Mouse (Mus musculus) E14TG2a.4 (cell line): ENCODE measurements around the gene Ccdc69.

Source experiments
- H3K27me3 ChIP-seq: 2 replicates; pipeline ENCODE4 v1.6.1; 2014; ENCODE audit warnings: low read length, control low read depth; ENCODE audit not compliant: insufficient read depth
- H3K36me3 ChIP-seq: 2 replicates; pipeline ENCODE4 v1.6.1; 2014; ENCODE audit warnings: low read length, control low read depth; ENCODE audit not compliant: insufficient read depth
- H3K4me1 ChIP-seq: replicated peaks from 2 replicates; pipeline ENCODE4 v1.6.1; 2014; ENCODE audit warnings: low read depth, low read length, control low read depth
- H3K4me3 ChIP-seq: replicated peaks from 2 replicates; pipeline ENCODE4 v1.5.1; 2014; ENCODE audit warnings: mild to moderate bottlenecking, low read length
- H3K9me3 ChIP-seq: 2 replicates; pipeline ENCODE4 v1.6.1; 2014; ENCODE audit warnings: low read length, control low read depth
- CTCF ChIP-seq: conservative IDR thresholded peaks from 2 replicates; pipeline ENCODE4 v1.5.1; 2014; ENCODE audit warnings: low read length
- NANOG ChIP-seq: IDR thresholded peaks from 2 replicates; pipeline ENCODE4 v1.6.1; 2014; ENCODE audit warnings: borderline replicate concordance, low read length, mixed read lengths
- POU5F1 ChIP-seq: IDR thresholded peaks from 2 replicates; pipeline ENCODE4 v1.6.1; 2014; ENCODE audit warnings: low read length, borderline replicate concordance

Gene Ccdc69

DNA sequence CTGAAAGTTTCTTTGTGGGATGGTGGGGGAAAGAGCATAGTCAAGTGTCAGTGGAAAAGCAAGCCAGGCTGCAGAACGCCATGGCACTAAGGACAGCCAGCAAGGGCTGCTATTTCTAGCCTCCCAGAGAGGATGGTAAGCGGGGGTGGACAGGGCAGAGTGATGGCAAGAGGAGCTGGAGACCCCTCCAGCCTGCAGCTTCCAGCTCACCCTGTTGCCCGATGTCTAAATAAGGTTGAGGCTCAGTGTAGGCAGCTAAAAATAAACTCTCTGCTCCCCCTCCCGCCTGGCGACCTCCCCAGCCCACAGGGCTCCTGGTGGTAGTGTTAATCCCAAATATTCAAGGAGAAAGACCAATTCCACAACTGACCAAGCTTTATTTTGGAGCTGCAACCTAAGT, 7.5 kb upstream of the Ccdc69 start:
- peaks cover 8% of the 10 kb centered on the region; the same call in 1 of the 2 replicates for H3K27me3 ChIP-seq
- H3K4me1 ChIP-seq = peaks cover 29% of the 10 kb centered on the region
- H3K4me3 ChIP-seq = no peak overlapping the region
- H3K9me3 ChIP-seq = no peaks in the 10 kb centered on the region
- no peak for TF ChIP-seq CTCF
- no peak for TF ChIP-seq NANOG
- TF ChIP-seq POU5F1 = no peak
- H3K36me3 ChIP-seq = no peaks in the 10 kb centered on the region

DNA sequence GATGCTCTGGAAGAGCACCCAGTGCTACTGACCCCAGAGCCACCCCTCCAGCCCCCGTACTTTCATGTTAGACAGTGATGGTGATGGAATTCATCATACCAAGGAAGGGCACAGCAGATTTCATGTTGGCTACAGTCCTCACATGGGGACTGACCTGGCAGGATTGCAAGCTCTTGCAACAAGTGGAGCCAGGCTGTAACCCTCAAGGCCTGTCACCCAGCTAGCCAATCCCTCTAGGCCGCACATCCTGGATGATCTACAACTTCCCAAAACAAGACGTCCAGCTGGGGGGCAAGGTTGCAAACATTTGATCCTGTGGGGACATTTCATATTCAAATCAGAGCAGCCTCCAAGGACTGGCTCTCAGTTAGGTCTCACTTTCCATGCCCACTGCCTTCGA, 6.7 kb upstream of the Ccdc69 start:
- TF ChIP-seq NANOG (no peak), POU5F1 (no peak), CTCF (no peak)
- Histone ChIP-seq H3K36me3 (no peaks in the 10 kb centered on the region), H3K27me3 (peaks cover 8% of the 10 kb centered on the region; the same call in 1 of the 2 replicates), H3K9me3 (no peaks in the 10 kb centered on the region), H3K4me1 (peaks cover 29% of the 10 kb centered on the region), H3K4me3 (no peak overlapping the region)

DNA sequence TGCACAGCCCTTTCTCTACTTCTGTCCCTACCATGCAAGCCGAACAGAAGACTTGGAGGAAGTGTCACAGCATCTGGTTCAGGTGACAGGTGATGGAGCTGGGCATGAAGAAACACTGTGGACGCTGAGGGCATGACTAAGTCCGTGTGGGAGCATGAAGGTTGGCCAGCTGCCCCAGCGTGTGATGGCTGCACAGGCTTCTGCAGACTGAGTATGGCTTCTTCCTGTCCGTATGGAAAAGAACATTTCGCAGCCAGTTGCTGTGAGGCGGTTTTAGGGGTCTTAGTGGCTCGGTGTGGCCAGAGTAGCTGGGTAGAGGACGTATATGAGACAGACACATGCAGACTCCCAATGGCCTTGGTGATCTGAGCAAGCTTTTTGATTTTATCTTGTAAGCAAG, 3.3 kb upstream of the Ccdc69 start:
- Histone ChIP-seq H3K4me1 (peaks cover 28% of the 10 kb centered on the region), H3K27me3 (peaks cover 40% of the 10 kb centered on the region), H3K4me3 (no peak overlapping the region), H3K9me3 (no peaks in the 10 kb centered on the region), H3K36me3 (no peaks in the 10 kb centered on the region)
- no peak for TF ChIP-seq POU5F1
- no peak for TF ChIP-seq CTCF
- no peak for TF ChIP-seq NANOG

DNA sequence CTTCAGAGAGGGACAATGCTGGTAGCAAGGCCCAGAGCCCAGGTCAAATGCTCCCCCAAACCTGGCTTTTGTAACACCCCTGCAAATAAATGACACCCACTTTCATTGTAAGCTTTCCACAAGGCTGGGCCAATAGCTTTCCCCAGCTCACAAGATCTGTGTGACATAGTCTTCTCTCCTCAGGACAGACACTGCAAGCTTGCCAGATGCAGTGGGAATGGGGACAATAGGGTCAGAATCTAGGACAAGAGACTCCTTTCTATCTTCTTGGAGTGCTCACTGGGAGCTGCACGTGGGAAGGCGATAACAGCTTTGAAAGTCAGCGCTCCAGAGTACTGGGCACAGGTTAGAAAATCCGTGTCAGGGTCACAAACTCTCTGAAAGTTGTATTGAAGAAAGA, 1.2 kb upstream of the Ccdc69 start:
- Histone ChIP-seq H3K27me3 (peaks cover 43% of the 10 kb centered on the region), H3K36me3 (no peaks in the 10 kb centered on the region), H3K4me3 (no peak overlapping the region), H3K4me1 (peaks cover 15% of the 10 kb centered on the region), H3K9me3 (no peaks in the 10 kb centered on the region)
- TF ChIP-seq POU5F1 = no peak
- TF ChIP-seq NANOG = no peak
- TF ChIP-seq CTCF = no peak

DNA sequence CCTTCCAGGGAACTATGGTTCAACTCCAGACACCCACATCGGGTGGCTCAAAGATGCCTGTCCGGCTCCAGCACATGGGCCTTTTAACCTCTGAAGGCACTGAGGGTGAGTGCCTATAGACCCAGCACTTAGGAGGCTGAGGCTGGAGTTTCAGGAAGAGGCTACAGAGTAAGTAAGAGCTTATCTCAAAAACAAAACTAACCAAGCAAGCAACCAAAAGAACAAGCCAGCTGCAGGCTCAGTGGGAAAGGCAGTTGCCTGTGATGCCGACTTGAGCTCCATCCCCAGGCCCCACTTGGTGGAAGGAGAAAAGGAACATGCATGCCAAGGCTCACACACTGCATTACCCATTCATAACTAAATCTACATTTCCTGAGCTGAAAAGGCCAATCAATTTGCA, 571 bp upstream of the Ccdc69 start:
- H3K4me1 ChIP-seq = peaks cover 17% of the 10 kb centered on the region
- H3K9me3 ChIP-seq = no peaks in the 10 kb centered on the region
- peak overlapping the region; percentile 75 for H3K4me3 ChIP-seq
- no peak for TF ChIP-seq NANOG
- TF ChIP-seq CTCF = no peak
- no peak for TF ChIP-seq POU5F1
- H3K36me3 ChIP-seq = no peaks in the 10 kb centered on the region
- H3K27me3 ChIP-seq = peaks cover 43% of the 10 kb centered on the region

DNA sequence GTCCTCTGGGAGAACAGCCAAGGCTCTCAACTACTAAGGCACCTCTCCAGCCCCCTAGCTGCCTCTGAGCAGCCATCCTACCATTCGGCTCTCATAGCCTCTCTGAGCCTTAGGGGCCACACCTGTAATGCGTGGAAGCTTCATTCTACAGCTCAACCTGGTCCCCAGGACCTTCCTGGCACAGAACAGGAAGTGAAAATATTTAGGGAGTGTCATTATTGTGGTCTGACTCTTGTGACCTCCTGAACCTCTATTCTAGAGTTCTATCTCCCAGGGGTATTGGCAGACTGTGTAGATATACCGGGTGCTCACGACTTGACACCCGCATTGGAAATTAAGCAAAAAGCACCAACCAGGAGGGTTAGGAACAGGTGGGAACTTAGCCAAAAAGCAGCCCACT, 1.7 kb downstream of the Ccdc69 start:
- peaks cover 21% of the 10 kb centered on the region for H3K4me1 ChIP-seq
- no peak for TF ChIP-seq POU5F1
- no peak for TF ChIP-seq CTCF
- TF ChIP-seq NANOG = no peak

DNA sequence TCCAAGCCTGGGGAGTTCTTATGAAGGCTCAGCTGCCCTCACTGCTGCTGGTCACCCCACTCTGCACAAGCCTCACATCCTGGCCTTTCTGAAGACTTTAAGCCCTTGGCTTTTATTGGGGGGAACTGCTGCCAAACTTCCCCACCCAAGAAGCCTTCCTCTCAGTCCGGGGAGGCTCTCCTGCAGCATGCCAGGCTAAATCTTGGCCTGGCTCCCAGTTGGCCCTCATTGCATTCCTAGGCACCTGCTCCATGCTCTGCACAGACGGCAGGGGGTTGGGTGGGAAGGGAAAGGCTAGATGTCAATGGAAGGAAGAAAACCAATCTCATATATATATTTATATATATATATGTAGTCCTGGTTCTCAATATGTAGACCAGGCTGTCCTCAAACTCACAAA, 2.3 kb downstream of the Ccdc69 start:
- TF ChIP-seq CTCF = no peak
- TF ChIP-seq NANOG = no peak
- TF ChIP-seq POU5F1 = no peak
- H3K27me3 ChIP-seq = peaks cover 35% of the 10 kb centered on the region
- no peaks in the 10 kb centered on the region for H3K9me3 ChIP-seq
- H3K4me1 ChIP-seq = peaks cover 21% of the 10 kb centered on the region
- no peaks in the 10 kb centered on the region for H3K36me3 ChIP-seq
- H3K4me3 ChIP-seq = no peak overlapping the region

More for the DNA sequence above, 1.7 kb downstream of the Ccdc69 start:
- H3K9me3 ChIP-seq = no peaks in the 10 kb centered on the region
- H3K27me3 ChIP-seq = peaks cover 38% of the 10 kb centered on the region
- no peak overlapping the region for H3K4me3 ChIP-seq
- no peaks in the 10 kb centered on the region for H3K36me3 ChIP-seq

DNA sequence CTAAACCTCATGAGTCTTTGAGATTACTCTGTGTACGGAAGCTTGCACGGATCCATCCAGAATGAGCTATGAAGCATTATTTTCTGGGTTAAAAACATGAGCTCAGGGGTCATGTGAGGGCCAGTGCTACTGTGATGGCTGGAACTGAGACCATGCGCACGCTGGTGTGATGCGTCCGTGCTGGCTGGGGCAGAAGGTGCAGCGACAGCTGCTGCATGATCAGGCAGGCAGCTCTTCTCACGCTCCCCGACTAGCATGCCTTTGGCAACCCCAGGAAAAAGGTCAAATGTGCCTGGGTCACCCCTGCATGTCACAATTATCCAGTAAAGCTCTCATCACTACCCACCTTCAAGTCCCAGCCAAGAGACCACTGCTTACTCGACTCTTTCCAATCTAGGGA, 4.7 kb downstream of the Ccdc69 start:
- Histone ChIP-seq H3K27me3 (peaks cover 21% of the 10 kb centered on the region), H3K4me1 (peaks cover 22% of the 10 kb centered on the region), H3K4me3 (no peak overlapping the region), H3K9me3 (no peaks in the 10 kb centered on the region), H3K36me3 (no peaks in the 10 kb centered on the region)
- TF ChIP-seq NANOG (no peak), POU5F1 (no peak), CTCF (no peak)

DNA sequence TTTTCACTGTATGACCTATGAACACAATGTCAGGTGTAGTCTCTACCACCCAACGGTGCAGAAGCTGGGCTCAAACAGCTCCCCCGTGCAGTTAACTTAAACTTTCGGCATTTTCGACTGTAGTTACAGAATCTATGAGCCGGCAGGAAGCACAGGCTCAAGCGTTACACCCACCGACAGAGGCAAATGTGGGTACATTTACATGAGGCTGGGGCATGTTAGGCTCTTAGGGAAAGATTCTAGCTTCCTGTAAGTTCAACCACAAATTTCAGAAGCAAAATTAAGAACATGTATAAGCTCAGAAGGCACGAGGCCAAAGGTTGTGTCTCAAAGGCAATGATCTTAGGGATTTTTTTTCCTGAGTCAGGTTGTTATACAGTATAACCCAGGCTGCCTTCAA, 5.5 kb downstream of the Ccdc69 start:
- TF ChIP-seq CTCF (no peak), POU5F1 (no peak), NANOG (no peak)
- Histone ChIP-seq H3K4me3 (no peak overlapping the region), H3K4me1 (peaks cover 19% of the 10 kb centered on the region), H3K27me3 (peaks cover 14% of the 10 kb centered on the region), H3K36me3 (no peaks in the 10 kb centered on the region), H3K9me3 (no peaks in the 10 kb centered on the region)

DNA sequence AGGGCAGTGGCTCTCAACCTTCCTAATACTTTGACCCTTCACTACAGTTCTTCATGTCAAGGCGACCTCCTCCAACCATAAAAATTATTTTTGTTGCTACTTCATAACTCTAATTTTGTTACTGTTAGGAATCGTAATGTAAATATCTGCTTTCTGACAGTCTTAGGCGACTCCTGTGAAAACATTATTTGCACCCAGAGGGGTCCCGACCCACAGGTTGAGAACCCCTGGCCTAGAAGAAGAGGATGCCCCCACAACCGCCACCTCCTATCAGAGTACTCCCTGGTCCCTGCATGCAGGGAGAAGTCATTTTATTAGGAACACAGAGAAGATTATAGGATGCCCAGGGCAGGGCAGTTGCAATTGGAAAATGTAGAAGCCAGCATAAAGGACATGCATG, 6.6 kb downstream of the Ccdc69 start:
- Histone ChIP-seq H3K36me3 (no peaks in the 10 kb centered on the region), H3K9me3 (no peaks in the 10 kb centered on the region), H3K4me3 (no peak overlapping the region), H3K4me1 (peaks cover 13% of the 10 kb centered on the region), H3K27me3 (peaks cover 4% of the 10 kb centered on the region)
- TF ChIP-seq NANOG = no peak
- TF ChIP-seq POU5F1 = no peak
- TF ChIP-seq CTCF = no peak
